Mouse (Mus musculus): ENCODE results near the gene Vpreb3.

- TF ChIP-seq CTCF (IDR thresholded peaks at IDR 0.05; ENCODE audit: low read depth) = no peak
- no peak for TF ChIP-seq EP300 (IDR thresholded peaks at IDR 0.05; ENCODE audit: low read depth)
Observed at GRCm38 (mm10) chr10:75915557-75915956, 27.3 kb upstream of the Vpreb3 start.

Measured in liver, postnatal 0 days (tissue).